Mouse (Mus musculus): Measurements from ENCODE around the gene Iqcn.

The Iqcn gene

GRCm38 (mm10) chr8:70755661-70756475 is 52.6 kb downstream of the Iqcn start:
- peak; percentile 48 for DNase-seq (ENCODE audit: low spot score)

- no peak for DNase-seq (ENCODE audit: low spot score)
Measured at GRCm38 (mm10) chr8:70756476-70757040, 53.3 kb downstream of the Iqcn start.

- peak; percentile 55 for DNase-seq (ENCODE audit: low spot score)
Measured at GRCm38 (mm10) chr8:70757523-70758307, 54.5 kb downstream of the Iqcn start.

- DNase-seq (ENCODE audit: low spot score) = no peak
Measured at GRCm38 (mm10) chr8:70758308-70758615, 55.0 kb downstream of the Iqcn start.

- peak; percentile 65 for DNase-seq (ENCODE audit: low spot score)
Measured at GRCm38 (mm10) chr8:70758616-70759561, 55.6 kb downstream of the Iqcn start.

- no peak for DNase-seq (ENCODE audit: low spot score)
Measured at GRCm38 (mm10) chr8:70760350-70760749, 57.1 kb downstream of the Iqcn start.

- peak; percentile 92 for DNase-seq (ENCODE audit: low spot score)
Measured at GRCm38 (mm10) chr8:70760775-70761406, 57.6 kb downstream of the Iqcn start, which contains the start of gene Mpv17l2. Gene Mpv17l2, minus strand, starts transcription at chr8:70760946.

- no peak for DNase-seq (ENCODE audit: low spot score)
Measured at GRCm38 (mm10) chr8:70762118-70762517, 58.9 kb downstream of the Iqcn start.

GRCm38 (mm10) chr8:70763354-70763753 is 60.1 kb downstream of the Iqcn start:
- DNase-seq (ENCODE audit: low spot score) = peak; percentile 83

- no peak for DNase-seq (ENCODE audit: low spot score)
Measured at GRCm38 (mm10) chr8:70764026-70764425, 60.8 kb downstream of the Iqcn start.

- no peak for DNase-seq (ENCODE audit: low spot score)
Measured at GRCm38 (mm10) chr8:70764676-70765075, 61.4 kb downstream of the Iqcn start.

GRCm38 (mm10) chr8:70765329-70765728 is 62.1 kb downstream of the Iqcn start:
- DNase-seq (ENCODE audit: low spot score) = no peak

- peak; percentile 68 for DNase-seq (ENCODE audit: low spot score)
Measured at GRCm38 (mm10) chr8:70765838-70766570, 62.7 kb downstream of the Iqcn start.

GRCm38 (mm10) chr8:70766571-70767440 is 63.5 kb downstream of the Iqcn start:
- DNase-seq (ENCODE audit: low spot score) = peak; percentile 83

All from testis, postnatal 10 days (tissue).